8 mouse cellular contexts compared by ENCODE assay signal in genomic region chr17:35919864-35920301, GRCm38 (mm10). TPM values are rescaled to one million over a fixed set of nuclear protein-coding genes. Genes with fewer than 3 reads are reported as not detected.
DNase-seq lines count a peak whose midpoint lies in the region; ATAC-seq lines count a peak whose summit lies in the region.

No protein-coding gene starts in this region.

- H3K4me1 ChIP-seq in kidney, embryonic 16.5 days (ENCODE audit: insufficient read depth, low read length), result peaks cover 29% of the 10 kb centered on the region
- peaks cover 39% of the 10 kb centered on the region for H3K4me1 ChIP-seq in hindbrain, embryonic 14.5 days (replicated peaks; ENCODE audit: control insufficient read depth, insufficient read depth, low read length)
- H3K4me1 ChIP-seq in midbrain, embryonic 13.5 days (replicated peaks), result peaks cover 48% of the 10 kb centered on the region

- H3K27ac ChIP-seq in kidney, embryonic 16.5 days (ENCODE audit: low read length), result peak overlapping the region; percentile 95
- H3K27ac ChIP-seq in hindbrain, embryonic 14.5 days, result peak overlapping the region; percentile 99
- peak overlapping the region; percentile 99 for H3K27ac ChIP-seq in midbrain, embryonic 13.5 days

- H3K4me3 ChIP-seq in kidney, embryonic 16.5 days (ENCODE audit: low read length), result peak overlapping the region; percentile 85
- peak overlapping the region; percentile 64 for H3K4me3 ChIP-seq in hindbrain, embryonic 14.5 days (replicated peaks; ENCODE audit: low read length)
- H3K4me3 ChIP-seq in midbrain, embryonic 13.5 days (replicated peaks), result peak overlapping the region; percentile 78

- DNase-seq in kidney, postnatal 10 days, result no peak
- peak; percentile 77 for DNase-seq in c-Kit-positive CD71-positive TER-119-negative erythroid progenitor cells, embryonic 14.5 days (ENCODE audit: low read depth)
- DNase-seq in hindbrain, embryonic 14.5 days (ENCODE audit: low spot score), result no peak
- DNase-seq in frontal cortex, postnatal 14 days (ENCODE audit: low spot score in 2 of 2), result no peak
- DNase-seq in thymus, postnatal 36 days, result no peak
- no peak for DNase-seq in embryo, embryonic 10.5 days (ENCODE audit: low spot score)

- peak overlapping the region; percentile 84 for H3K9ac ChIP-seq in kidney, embryonic 16.5 days (replicated peaks; ENCODE audit: low read length)
- peak overlapping the region; percentile 98 for H3K9ac ChIP-seq in hindbrain, embryonic 14.5 days
- H3K9ac ChIP-seq in midbrain, embryonic 13.5 days (replicated peaks), result peak overlapping the region; percentile 98

- WGBS in kidney, embryonic 16.5 days, result 42% methylated on average over 6 of the region's 6 CpGs
- 42% methylated on average over 6 of the region's 6 CpGs for WGBS in hindbrain, embryonic 14.5 days
- 43% methylated on average over 6 of the region's 6 CpGs for WGBS in midbrain, embryonic 13.5 days

- H3K27me3 ChIP-seq in kidney, embryonic 16.5 days (ENCODE audit: insufficient read depth, low read length), result no peaks in the 10 kb centered on the region
- no peaks in the 10 kb centered on the region for H3K27me3 ChIP-seq in hindbrain, embryonic 14.5 days (ENCODE audit: control insufficient read depth, insufficient read depth, low read length)
- H3K27me3 ChIP-seq in midbrain, embryonic 13.5 days, result no peaks in the 10 kb centered on the region

- H3K36me3 ChIP-seq in kidney, embryonic 16.5 days (ENCODE audit: insufficient read depth, low read length), result peaks cover 18% of the 10 kb centered on the region
- H3K36me3 ChIP-seq in hindbrain, embryonic 14.5 days (replicated peaks; ENCODE audit: control insufficient read depth, insufficient read depth), result peaks cover 24% of the 10 kb centered on the region
- H3K36me3 ChIP-seq in midbrain, embryonic 13.5 days, result peaks cover 18% of the 10 kb centered on the region

- H3K9me3 ChIP-seq in kidney, embryonic 16.5 days (ENCODE audit: low read length), result no peaks in the 10 kb centered on the region
- H3K9me3 ChIP-seq in hindbrain, embryonic 14.5 days (ENCODE audit: control insufficient read depth, low read length), result no peaks in the 10 kb centered on the region
- no peaks in the 10 kb centered on the region for H3K9me3 ChIP-seq in midbrain, embryonic 13.5 days

- peak overlapping the region; percentile 70 for H3K4me2 ChIP-seq in kidney, embryonic 16.5 days (replicated peaks; ENCODE audit: low read depth, low read length)
- peak overlapping the region; percentile 97 for H3K4me2 ChIP-seq in hindbrain, embryonic 14.5 days (replicated peaks)
- peak overlapping the region; percentile 84 for H3K4me2 ChIP-seq in midbrain, embryonic 13.5 days (replicated peaks)

- no peak for ATAC-seq in kidney, embryonic 16.5 days (ENCODE audit: low FRiP score, low TSS enrichment)
- ATAC-seq in hindbrain, embryonic 14.5 days (ENCODE audit: low FRiP score), result no peak
- no peak for ATAC-seq in midbrain, embryonic 13.5 days

RNA-seq across cellular contexts. Expression of gene Ppp1r10, which starts 3.6 kb away (rescaled TPM):
- polyA plus RNA-seq in kidney, embryonic 16.5 days (2015; fragmentation: Nextera tagmentation; extraction: Ambion mirVana), result 47.2 and 54.8 TPM in 2 replicates
- polyA plus RNA-seq in hindbrain, embryonic 14.5 days (2014; fragmentation: Nextera tagmentation; extraction: Ambion mirVana), result 34.8 and 37.9 TPM in 2 replicates
- polyA plus RNA-seq in midbrain, embryonic 13.5 days (2015; fragmentation: Nextera tagmentation; extraction: Ambion mirVana), result 51.3 and 54.6 TPM in 2 replicates

RNA-seq across cellular contexts. Expression of gene Mrps18b, which starts 3.7 kb away (rescaled TPM):
- polyA plus RNA-seq in kidney, embryonic 16.5 days (2015; fragmentation: Nextera tagmentation; extraction: Ambion mirVana), result 88.0 and 89.7 TPM in 2 replicates
- polyA plus RNA-seq in hindbrain, embryonic 14.5 days (2014; fragmentation: Nextera tagmentation; extraction: Ambion mirVana), result 61.4 and 63.6 TPM in 2 replicates
- 49.9 and 54.6 TPM in 2 replicates for polyA plus RNA-seq in midbrain, embryonic 13.5 days (2015; fragmentation: Nextera tagmentation; extraction: Ambion mirVana)

RNA-seq across cellular contexts. Expression of gene Atat1, which starts 10.0 kb away (rescaled TPM):
- polyA plus RNA-seq in kidney, embryonic 16.5 days (2015; fragmentation: Nextera tagmentation; extraction: Ambion mirVana), result 82.2 and 102 TPM in 2 replicates
- polyA plus RNA-seq in hindbrain, embryonic 14.5 days (2014; fragmentation: Nextera tagmentation; extraction: Ambion mirVana), result 387 and 408 TPM in 2 replicates
- polyA plus RNA-seq in midbrain, embryonic 13.5 days (2015; fragmentation: Nextera tagmentation; extraction: Ambion mirVana), result 458 and 466 TPM in 2 replicates

RNA-seq across cellular contexts. Expression of gene 2310061I04Rik, which starts 22.7 kb away (rescaled TPM):
- polyA plus RNA-seq in kidney, embryonic 16.5 days (2015; fragmentation: Nextera tagmentation; extraction: Ambion mirVana), result 33.3 and 36.5 TPM in 2 replicates
- polyA plus RNA-seq in hindbrain, embryonic 14.5 days (2014; fragmentation: Nextera tagmentation; extraction: Ambion mirVana), result 55.3 and 57.5 TPM in 2 replicates
- polyA plus RNA-seq in midbrain, embryonic 13.5 days (2015; fragmentation: Nextera tagmentation; extraction: Ambion mirVana), result 34.7 and 36.8 TPM in 2 replicates

RNA-seq across cellular contexts. Expression of gene Dhx16, which starts 40.3 kb away (rescaled TPM):
- polyA plus RNA-seq in kidney, embryonic 16.5 days (2015; fragmentation: Nextera tagmentation; extraction: Ambion mirVana), result 45.1 and 48.2 TPM in 2 replicates
- polyA plus RNA-seq in hindbrain, embryonic 14.5 days (2014; fragmentation: Nextera tagmentation; extraction: Ambion mirVana), result 25.8 and 29.0 TPM in 2 replicates
- polyA plus RNA-seq in midbrain, embryonic 13.5 days (2015; fragmentation: Nextera tagmentation; extraction: Ambion mirVana), result 34.3 and 37.3 TPM in 2 replicates
